Mouse (Mus musculus) ES-E14 (cell line): ENCODE data around the gene Lmcd1. TPM values are rescaled to one million over a fixed set of nuclear protein-coding genes. Genes with fewer than 3 reads are reported as not detected.

ENCODE experiments used
- DNase-seq: peaks from one replicate; pipeline ENCODE4 v3.0.0-alpha.2; 2013; ENCODE audit warnings: low read depth, low spot score
- H3K27ac ChIP-seq: 2 replicates; pipeline ENCODE4 v1.5.1; 2012; ENCODE audit warnings: low read depth, mild to moderate bottlenecking, low read length, moderate library complexity, mixed read lengths; ENCODE audit not compliant: poor library complexity, insufficient read depth, severe bottlenecking
- H3K36me3 ChIP-seq: 2 replicates; pipeline ENCODE4 v1.6.1; 2012; ENCODE audit warnings: mild to moderate bottlenecking, low read length, moderate library complexity, mixed read lengths; ENCODE audit not compliant: control insufficient read depth, poor library complexity, insufficient read depth, severe bottlenecking
- H3K4me1 ChIP-seq, 2 experiments: fragments of 150-350 bp in 1 of 2; sonication (generic) in 1 of 2; 2 replicates each; pipeline ENCODE4 v1.6.1; 2012; ENCODE audit warnings: low read length in 2 of 2, mild to moderate bottlenecking in 1 of 2, mixed read lengths in 1 of 2; ENCODE audit not compliant: control insufficient read depth in 2 of 2, insufficient read depth in 2 of 2, poor library complexity in 1 of 2
- H3K4me3 ChIP-seq, 2 experiments: fragments of 150-350 bp in 1 of 2; sonication (generic) in 1 of 2; 2 replicates each; pipeline ENCODE4 v1.5.1; 2012; ENCODE audit warnings: low read length in 2 of 2, low read depth in 1 of 2, mild to moderate bottlenecking in 1 of 2, mixed read lengths in 1 of 2; ENCODE audit not compliant: insufficient read depth in 1 of 2, poor library complexity in 1 of 2, severe bottlenecking in 1 of 2
- H3K9ac ChIP-seq: 2 replicates; pipeline ENCODE4 v1.6.1; 2012; ENCODE audit warnings: low read depth, mild to moderate bottlenecking, low read length, mixed read lengths; ENCODE audit not compliant: poor library complexity, insufficient read depth, severe bottlenecking
- H3K9me3 ChIP-seq: fragments of 150-350 bp; sonication (generic); 2 replicates; pipeline ENCODE4 v1.6.1; 2012; ENCODE audit warnings: low read depth, mild to moderate bottlenecking, low read length; ENCODE audit not compliant: control insufficient read depth, insufficient read depth
- CHD2 ChIP-seq: IDR thresholded peaks from 2 replicates; pipeline ENCODE4 v1.6.1; 2014; ENCODE audit warnings: mild to moderate bottlenecking, low read depth, low read length, inconsistent platforms
- HCFC1 ChIP-seq: IDR thresholded peaks from 2 replicates; pipeline ENCODE4 v1.6.1; 2012; ENCODE audit warnings: low read length, inconsistent platforms, borderline replicate concordance; ENCODE audit not compliant: insufficient read depth
- MAFK ChIP-seq: IDR thresholded peaks from 2 replicates; pipeline ENCODE4 v1.6.1; 2014; ENCODE audit warnings: mild to moderate bottlenecking, low read depth, low read length, inconsistent platforms; ENCODE audit not compliant: insufficient read depth
- ZC3H11A ChIP-seq: IDR thresholded peaks from 2 replicates; pipeline ENCODE4 v1.6.1; 2012; ENCODE audit warnings: low read depth, mild to moderate bottlenecking, inconsistent platforms, low read length, borderline replicate concordance
- ZNF384 ChIP-seq: IDR thresholded peaks from 2 replicates; pipeline ENCODE4 v1.6.1; 2012; ENCODE audit warnings: low read depth, low read length, inconsistent platforms
- in situ Hi-C, 2 experiments: fragments of 600-800 bp; cut with MboI; formaldehyde crosslinking; loops; one replicate each; pipeline ENCODE4 v1.15.1; 2025; ENCODE audit warnings: low sequenced_read_pairs in 2 of 2, inconsistent platforms in 1 of 2; ENCODE audit not compliant: unreplicated experiment in 2 of 2
- total RNA-seq: library from RNA; depleted of rRNA; stranded (reverse); fragments of 300-350 nt; gene quantifications from 2 replicates; pipeline ENCODE4 v1.2.3, GENCODE M21; 2012

Lmcd1 gene
- total RNA-seq, 1 experiment = 0.18 TPM

GRCm38 (mm10) chr6:112339016-112339415 is 65.5 kb downstream of the Lmcd1 start:
- Histone ChIP-seq H3K9ac (no peak overlapping the region), H3K4me3 (no peak overlapping the region), H3K36me3 (no peaks in the 10 kb centered on the region), H3K9me3 (no peaks in the 10 kb centered on the region), H3K27ac (no peak overlapping the region), H3K4me1 (no peaks in the 10 kb centered on the region)
- no peak for TF ChIP-seq ZC3H11A
- TF ChIP-seq HCFC1 = no peak
- TF ChIP-seq CHD2 = no peak
- no peak for TF ChIP-seq ZNF384
- no peak for TF ChIP-seq MAFK
- DNase-seq = no peak
- in situ Hi-C loops = no loop called here

GRCm38 (mm10) chr6:112350452-112350851 is 76.9 kb downstream of the Lmcd1 start:
- TF ChIP-seq MAFK (no peak), HCFC1 (no peak), ZC3H11A (no peak), ZNF384 (no peak), CHD2 (no peak)
- H3K9me3 ChIP-seq = no peaks in the 10 kb centered on the region
- H3K27ac ChIP-seq = no peak overlapping the region
- H3K4me1 ChIP-seq = no peaks in the 10 kb centered on the region
- no peak for DNase-seq
- no peaks in the 10 kb centered on the region for H3K36me3 ChIP-seq
- H3K9ac ChIP-seq = no peak overlapping the region
- H3K4me3 ChIP-seq = no peak overlapping the region
- in situ Hi-C loops = loop anchor here in 1 of 2 experiments (10.0 to 25.0 kb wide), 2 partner anchors 136 to 1288 kb away; no protein-coding TSS in a partner anchor

- H3K9ac ChIP-seq = no peak overlapping the region
- TF ChIP-seq MAFK (no peak), HCFC1 (no peak), CHD2 (no peak), ZC3H11A (no peak), ZNF384 (no peak)
- no peak overlapping the region for H3K4me3 ChIP-seq
- H3K4me1 ChIP-seq = no peaks in the 10 kb centered on the region
- no peak for DNase-seq
- no peak overlapping the region for H3K27ac ChIP-seq
- in situ Hi-C loops = loop anchor here in 1 of 2 experiments (10.0 to 25.0 kb wide), 2 partner anchors 145 to 1297 kb away; no protein-coding TSS in a partner anchor
- no peaks in the 10 kb centered on the region for H3K9me3 ChIP-seq
- no peaks in the 10 kb centered on the region for H3K36me3 ChIP-seq
Observed at GRCm38 (mm10) chr6:112359341-112359740, 85.8 kb downstream of the Lmcd1 start.

- in situ Hi-C loops = loop anchor here in 1 of 2 experiments (10.0 to 25.0 kb wide), 2 partner anchors 226 to 1298 kb away; no protein-coding TSS in a partner anchor
- no peak overlapping the region for H3K4me3 ChIP-seq
- DNase-seq = no peak
- no peak overlapping the region for H3K9ac ChIP-seq
- H3K4me1 ChIP-seq = no peaks in the 10 kb centered on the region
- H3K9me3 ChIP-seq = no peaks in the 10 kb centered on the region
- TF ChIP-seq ZNF384 (no peak), CHD2 (no peak), MAFK (no peak), ZC3H11A (no peak), HCFC1 (no peak)
- H3K27ac ChIP-seq = no peak overlapping the region
- no peaks in the 10 kb centered on the region for H3K36me3 ChIP-seq
Observed at GRCm38 (mm10) chr6:112360676-112361075, 87.1 kb downstream of the Lmcd1 start.
